Mouse (Mus musculus): ENCODE data around the gene Zfp292.

Zfp292 gene

DNA sequence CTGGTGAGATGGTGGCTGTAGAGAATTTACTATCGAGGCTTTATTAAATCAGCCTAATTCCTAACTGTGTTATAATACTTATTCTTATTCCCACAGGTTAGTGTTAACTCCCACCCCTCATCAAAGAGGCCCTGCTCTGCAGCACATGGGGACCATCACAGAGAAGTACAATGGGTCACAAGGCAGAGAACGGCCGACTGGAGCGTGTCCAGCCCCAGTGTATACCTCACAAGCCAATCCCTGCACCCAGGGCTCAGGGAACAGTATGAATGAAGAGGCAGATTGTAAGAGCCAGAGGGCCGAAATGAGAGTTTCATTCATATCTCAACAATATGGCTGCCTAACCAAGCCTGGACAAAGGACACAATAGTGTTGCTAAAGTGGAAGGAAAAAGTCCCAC lies 86.5 kb downstream of the Zfp292 start:
- DNase-seq (ENCODE audit: low spot score) = no peak

DNA sequence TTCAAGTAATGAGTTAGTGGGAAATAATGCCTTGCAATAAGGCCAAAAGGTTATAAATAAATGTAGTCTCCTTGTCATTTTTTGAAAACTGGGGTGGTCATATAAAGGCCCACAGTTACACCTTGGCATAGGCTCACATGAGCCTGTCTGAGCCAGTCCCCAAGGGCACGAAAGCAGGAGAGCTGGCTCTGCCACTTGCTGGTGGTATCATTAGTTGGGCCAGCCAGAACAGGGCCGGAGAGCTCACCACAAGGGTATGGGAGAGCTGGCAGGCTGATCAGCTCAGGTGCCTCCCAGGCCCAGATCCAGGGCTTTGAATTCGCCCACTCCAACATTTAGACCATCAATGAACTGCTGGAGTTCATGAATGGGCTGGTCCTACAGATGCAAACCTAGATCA lies 96.3 kb downstream of the Zfp292 start:
- no peak for DNase-seq (ENCODE audit: low spot score)

DNA sequence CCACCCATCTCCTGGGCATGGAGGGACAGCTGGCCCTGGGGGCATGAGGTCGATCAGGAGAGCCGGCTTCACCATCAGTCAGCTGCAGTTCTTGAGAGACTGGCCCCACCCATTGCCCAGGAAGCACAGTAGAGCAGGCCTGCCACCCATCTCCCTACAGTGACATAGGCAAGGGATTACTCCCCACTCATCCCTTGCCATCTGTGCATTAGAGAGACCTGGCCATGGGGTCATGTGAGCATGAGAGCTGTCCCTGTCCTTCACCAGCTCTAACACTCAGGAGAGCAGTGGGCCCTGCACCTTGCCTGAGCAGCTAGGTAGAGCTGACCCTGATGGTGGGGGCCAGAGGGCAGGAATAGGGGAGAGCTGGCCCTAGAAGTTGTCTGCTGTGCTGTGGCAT lies 97.1 kb downstream of the Zfp292 start:
- no peak for DNase-seq (ENCODE audit: low spot score)

DNA sequence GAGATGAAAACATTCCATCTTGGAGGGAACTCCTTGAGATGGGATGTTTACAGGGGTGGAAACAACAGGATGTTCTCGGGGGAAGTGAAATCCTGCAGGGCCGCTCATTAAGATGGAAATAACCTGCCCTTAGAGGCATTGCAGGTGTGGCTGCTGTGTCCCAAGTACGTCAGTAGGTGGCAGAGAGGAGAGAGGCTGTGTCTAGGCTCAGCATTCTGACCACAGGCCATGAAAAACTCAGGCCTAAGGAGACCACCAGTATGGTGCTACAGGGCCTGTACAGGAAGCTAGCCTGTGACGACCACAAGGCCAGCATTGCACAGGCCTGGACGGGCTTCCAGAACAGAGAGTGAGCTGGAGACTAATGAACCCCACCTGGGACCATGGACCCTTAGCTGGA lies 97.9 kb downstream of the Zfp292 start:
- DNase-seq (ENCODE audit: low spot score) = no peak

DNA sequence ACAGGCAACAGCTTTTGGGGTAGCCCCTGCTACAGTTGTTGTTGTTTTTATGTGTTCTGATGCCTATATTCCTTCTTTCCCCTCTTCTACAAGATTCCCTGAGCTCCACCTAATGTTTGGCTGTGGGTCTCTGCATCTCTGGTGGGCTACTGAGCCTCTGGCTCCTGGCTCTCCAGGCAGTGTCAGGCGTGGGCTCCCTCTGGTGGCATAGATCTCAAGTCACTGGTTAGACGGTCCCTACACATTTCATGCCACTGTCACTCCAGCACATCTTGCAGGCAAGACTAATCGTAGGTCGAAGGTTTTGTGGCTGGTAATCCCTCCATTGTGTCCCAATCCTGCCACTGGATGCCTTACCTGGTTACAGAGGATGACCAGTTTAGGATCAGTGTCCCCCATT lies 100.0 kb downstream of the Zfp292 start:
- no peak for DNase-seq (ENCODE audit: low spot score)

DNA sequence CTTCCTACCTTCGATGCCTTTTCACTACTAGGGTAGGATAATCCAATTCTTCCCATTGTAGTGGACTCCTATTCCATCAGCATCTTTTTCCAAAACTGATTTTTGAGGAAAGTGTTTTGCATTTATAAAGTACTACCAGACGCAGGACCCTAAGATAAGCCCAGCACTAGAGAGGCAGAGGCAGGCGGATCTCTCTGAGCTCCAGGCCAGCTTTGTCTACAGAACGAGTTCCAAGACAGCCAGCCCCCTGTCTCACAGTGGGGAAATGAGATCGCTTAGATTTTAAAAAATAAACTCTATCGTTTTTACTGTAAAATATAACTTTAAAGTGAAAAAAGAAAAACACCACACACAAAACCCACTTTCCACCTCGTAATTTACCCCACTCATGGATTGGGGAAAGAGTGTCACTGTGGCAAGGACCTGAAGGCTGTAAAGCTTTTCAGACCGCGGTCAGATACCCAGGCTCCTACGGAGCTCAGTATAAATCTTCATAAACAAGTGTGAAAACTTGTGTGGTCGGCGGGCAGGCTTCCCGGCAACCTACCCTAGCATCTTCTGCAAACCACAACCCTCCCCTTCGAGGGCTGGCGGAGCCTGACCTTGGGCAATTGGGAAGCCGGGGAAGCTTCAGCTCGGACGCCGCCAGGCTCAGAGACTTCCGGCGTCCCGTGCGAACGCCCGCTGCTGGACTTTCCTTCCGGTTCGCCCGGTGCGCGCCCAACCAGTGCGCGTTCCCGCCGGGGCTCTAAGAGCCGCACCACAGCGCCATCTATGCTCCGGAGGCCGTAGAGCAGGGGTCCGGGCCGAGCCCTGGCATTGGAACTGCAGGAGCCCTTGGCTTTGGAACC lies 104.9 kb downstream of the Zfp292 start, which contains the start of gene Smim8:
TSS of gene Smim8 (minus strand) at position 747 of the 851 bp plus-strand sequence.
- DNase-seq (ENCODE audit: low spot score) = peak; percentile 90

DNA sequence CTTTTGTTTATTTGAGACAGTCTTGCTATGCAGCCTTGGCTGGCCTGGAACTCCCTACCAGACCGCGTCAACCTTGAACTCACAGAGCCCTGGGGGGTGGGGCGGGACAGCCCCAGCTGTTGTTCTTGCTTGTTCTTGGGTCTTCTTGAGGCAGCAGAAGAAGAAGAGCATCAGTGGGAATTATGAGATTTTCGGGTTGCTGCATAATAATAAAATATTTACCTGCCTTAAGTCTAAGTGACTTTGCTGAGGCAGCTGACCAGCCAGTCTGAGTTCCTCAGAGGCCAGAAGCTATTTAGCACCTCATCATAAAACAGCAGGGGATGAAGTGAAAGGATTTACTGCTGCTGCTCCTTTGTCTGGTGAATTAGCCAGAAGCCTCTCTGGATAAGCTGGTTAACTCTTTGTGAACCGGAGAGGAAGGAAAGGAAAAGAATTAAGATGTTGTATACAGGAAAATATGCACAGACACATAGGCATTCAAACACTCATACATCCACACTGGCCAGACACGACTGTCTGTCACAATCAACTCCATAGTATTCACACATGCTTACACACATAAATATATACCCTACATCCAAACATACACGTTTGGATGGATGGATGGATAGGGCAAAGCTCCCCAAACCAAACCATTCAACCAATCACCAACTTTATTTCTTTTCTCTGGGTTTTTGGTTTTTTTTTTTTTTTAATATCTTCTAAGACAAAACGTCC lies 110.9 kb downstream of the Zfp292 start:
- DNase-seq (ENCODE audit: low spot score) = no peak

DNA sequence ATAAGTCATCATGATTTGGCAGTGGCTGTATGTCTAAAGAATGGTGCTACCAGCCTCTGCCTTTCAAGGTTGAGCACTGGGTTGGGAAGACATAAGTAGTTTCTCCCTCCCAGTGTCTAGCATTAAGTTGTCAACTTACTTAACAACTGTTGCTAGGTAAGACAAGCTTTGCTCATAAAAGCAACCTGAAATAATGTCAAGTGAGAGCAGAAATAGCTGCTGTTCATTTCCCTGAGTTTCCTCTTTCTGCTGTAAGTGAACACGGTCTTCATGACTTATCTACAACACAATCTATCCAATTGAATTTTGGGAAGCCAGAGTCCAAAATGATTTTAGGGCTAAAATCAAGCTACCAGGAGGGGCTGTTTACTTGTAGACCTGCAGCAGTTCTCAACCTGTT lies 126.6 kb downstream of the Zfp292 start, which contains the start of gene Gm136:
TSS of gene Gm136 (minus strand) at position 101 of the 400 bp plus-strand sequence.
- DNase-seq (ENCODE audit: low spot score) = no peak
